Mouse (Mus musculus): ENCODE results near the gene Rassf8. TPM values are rescaled to one million over a fixed set of nuclear protein-coding genes. Genes with fewer than 3 reads are reported as not detected.

The Rassf8 gene
- polyA plus RNA-seq, 1 experiment from 2014 or later = 4.3 TPM

DNA sequence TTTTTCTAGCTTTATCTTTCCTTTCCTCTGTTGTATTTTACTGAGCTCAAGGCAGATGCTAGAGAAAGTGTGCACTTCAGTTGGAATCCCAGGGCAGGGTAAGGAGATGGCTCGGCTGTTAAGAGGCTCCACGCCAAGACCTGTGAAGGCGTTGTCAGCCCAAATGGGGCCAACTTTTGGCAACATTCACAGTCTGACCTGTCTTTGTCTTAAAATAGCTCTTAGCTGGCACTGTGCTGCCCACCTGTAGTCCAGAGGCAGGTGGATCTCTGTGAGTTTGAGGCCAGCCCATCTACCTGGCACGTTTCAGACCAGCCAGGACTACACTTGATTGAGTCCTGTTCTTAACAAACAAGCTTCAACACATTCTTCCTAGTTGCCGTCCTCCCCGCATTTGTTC is 7.9 kb downstream of the Rassf8 start:
- no peak overlapping the region for H3K27ac ChIP-seq
- no peak for ATAC-seq (ENCODE audit: low FRiP score)
- H3K4me1 ChIP-seq (replicated peaks) = peaks cover 7% of the 10 kb centered on the region; the same call in 1 of the 2 replicates
- H3K27me3 ChIP-seq = no peaks in the 10 kb centered on the region
- H3K9ac ChIP-seq = no peak overlapping the region
- H3K4me2 ChIP-seq = no peak overlapping the region
- WGBS = 90% methylated on average over 6 of the region's 6 CpGs
- H3K9me3 ChIP-seq = no peaks in the 10 kb centered on the region
- no peak overlapping the region for H3K4me3 ChIP-seq
- no peaks in the 10 kb centered on the region for H3K36me3 ChIP-seq

DNA sequence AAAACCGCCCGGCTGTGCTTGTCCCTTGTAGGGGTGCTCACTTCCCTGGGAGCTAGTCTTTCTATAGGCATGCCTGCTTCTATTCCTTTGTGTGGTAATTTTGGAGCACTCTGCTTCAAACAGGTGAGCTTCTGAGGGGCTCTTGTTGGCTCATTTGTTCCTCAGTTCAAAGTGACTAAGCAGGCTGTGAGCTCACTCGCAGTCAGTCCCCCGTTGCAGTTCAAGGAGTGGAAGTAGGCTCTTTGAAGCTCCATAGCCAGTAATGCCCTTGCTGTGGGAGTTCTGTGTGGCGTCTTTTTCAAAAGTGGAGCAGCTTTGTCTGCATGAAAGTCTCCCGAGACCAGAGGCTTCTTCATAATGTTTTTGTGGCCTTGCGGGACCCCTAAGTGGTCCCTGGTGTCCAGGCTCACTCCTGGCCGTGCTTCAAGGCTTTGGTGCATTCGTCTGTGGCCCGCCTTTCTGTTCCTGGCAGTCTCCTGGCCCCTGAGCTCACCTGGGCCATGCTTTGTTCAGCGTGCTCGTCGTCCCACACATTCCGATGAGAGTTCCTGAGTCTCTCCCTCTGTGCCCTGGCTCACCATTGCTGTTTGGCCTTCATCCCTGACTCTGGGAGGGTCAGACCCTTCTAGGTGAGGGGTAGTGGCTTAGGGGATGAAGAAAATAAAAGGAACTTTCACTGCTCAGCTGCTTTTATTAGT is 9.5 kb downstream of the Rassf8 start:
- Histone ChIP-seq H3K4me2 (no peak overlapping the region), H3K9me3 (no peaks in the 10 kb centered on the region), H3K27ac (peak overlapping the region; percentile 23; the same call in 1 of the 2 replicates), H3K9ac (no peak overlapping the region), H3K27me3 (no peaks in the 10 kb centered on the region), H3K36me3 (no peaks in the 10 kb centered on the region), H3K4me1 (replicated peaks) (peaks cover 10% of the 10 kb centered on the region; the same call in 1 of the 2 replicates), H3K4me3 (no peak overlapping the region)
- ATAC-seq (ENCODE audit: low FRiP score) = no peak
- WGBS = 81% methylated on average over 14 of the region's 14 CpGs

GRCm38 (mm10) chr6:145756640-145757005 is 10.1 kb downstream of the Rassf8 start:
- H3K4me2 ChIP-seq = no peak overlapping the region
- no peaks in the 10 kb centered on the region for H3K27me3 ChIP-seq
- no peak overlapping the region for H3K9ac ChIP-seq
- WGBS = 82% methylated on average over 6 of the region's 6 CpGs
- no peak overlapping the region for H3K4me3 ChIP-seq
- H3K36me3 ChIP-seq = no peaks in the 10 kb centered on the region
- peaks cover 10% of the 10 kb centered on the region; the same call in 1 of the 2 replicates for H3K4me1 ChIP-seq (replicated peaks)
- H3K27ac ChIP-seq = no peak overlapping the region
- H3K9me3 ChIP-seq = no peaks in the 10 kb centered on the region
- ATAC-seq (ENCODE audit: low FRiP score) = no peak

- ATAC-seq (ENCODE audit: low FRiP score) = no peak
- no peak overlapping the region for H3K27ac ChIP-seq
- peaks cover 10% of the 10 kb centered on the region; the same call in 1 of the 2 replicates for H3K4me1 ChIP-seq (replicated peaks)
- no peaks in the 10 kb centered on the region for H3K36me3 ChIP-seq
- 78% methylated on average over 3 of the region's 3 CpGs for WGBS
- H3K27me3 ChIP-seq = no peaks in the 10 kb centered on the region
- H3K4me2 ChIP-seq = no peak overlapping the region
- no peak overlapping the region for H3K9ac ChIP-seq
- H3K4me3 ChIP-seq = no peak overlapping the region
- H3K9me3 ChIP-seq = no peaks in the 10 kb centered on the region
Observed at GRCm38 (mm10) chr6:145757346-145757745, 10.8 kb downstream of the Rassf8 start.

- Histone ChIP-seq H3K4me3 (no peak overlapping the region), H3K27me3 (no peaks in the 10 kb centered on the region), H3K27ac (no peak overlapping the region), H3K36me3 (no peaks in the 10 kb centered on the region), H3K9ac (no peak overlapping the region), H3K9me3 (no peaks in the 10 kb centered on the region), H3K4me1 (replicated peaks) (peaks cover 10% of the 10 kb centered on the region; the same call in 1 of the 2 replicates), H3K4me2 (no peak overlapping the region)
- ATAC-seq (ENCODE audit: low FRiP score) = no peak
- 87% methylated on average over 10 of the region's 10 CpGs for WGBS
Observed at GRCm38 (mm10) chr6:145758685-145759084, 12.1 kb downstream of the Rassf8 start.

DNA sequence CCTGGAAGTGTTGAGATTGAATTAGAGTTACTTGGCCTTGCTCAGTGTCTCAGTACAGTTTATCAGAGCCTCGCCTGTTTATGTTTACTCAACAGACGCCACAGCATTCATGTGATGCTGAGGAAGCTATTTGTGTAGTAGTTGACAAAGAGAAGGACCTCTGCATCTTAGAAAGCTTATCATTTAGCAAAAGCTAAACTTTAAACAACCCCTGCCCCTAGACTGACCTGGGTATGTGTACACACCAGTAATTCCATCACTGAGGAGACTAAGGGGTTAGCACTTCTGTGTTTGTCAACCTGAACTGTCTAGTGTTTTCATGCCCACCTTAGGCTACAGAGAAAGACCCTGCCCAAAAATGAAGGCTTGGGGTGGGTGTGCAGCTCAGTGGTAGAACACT is 12.9 kb downstream of the Rassf8 start:
- H3K4me3 ChIP-seq = no peak overlapping the region
- H3K9ac ChIP-seq = no peak overlapping the region
- no peaks in the 10 kb centered on the region for H3K27me3 ChIP-seq
- no peak overlapping the region for H3K4me2 ChIP-seq
- WGBS = 91% methylated on average over 2 of the region's 2 CpGs
- H3K27ac ChIP-seq = no peak overlapping the region
- no peaks in the 10 kb centered on the region for H3K36me3 ChIP-seq
- ATAC-seq (ENCODE audit: low FRiP score) = no peak
- H3K4me1 ChIP-seq (replicated peaks) = peaks cover 10% of the 10 kb centered on the region; the same call in 1 of the 2 replicates
- no peaks in the 10 kb centered on the region for H3K9me3 ChIP-seq

- WGBS = 89% methylated on average over 4 of the region's 4 CpGs
- Histone ChIP-seq H3K9me3 (no peaks in the 10 kb centered on the region), H3K4me1 (replicated peaks) (peaks cover 10% of the 10 kb centered on the region; the same call in 1 of the 2 replicates), H3K4me2 (no peak overlapping the region), H3K27ac (no peak overlapping the region), H3K9ac (no peak overlapping the region), H3K36me3 (no peaks in the 10 kb centered on the region), H3K27me3 (no peaks in the 10 kb centered on the region), H3K4me3 (no peak overlapping the region)
- no peak for ATAC-seq (ENCODE audit: low FRiP score)
Observed at GRCm38 (mm10) chr6:145760246-145761016, 13.9 kb downstream of the Rassf8 start.

DNA sequence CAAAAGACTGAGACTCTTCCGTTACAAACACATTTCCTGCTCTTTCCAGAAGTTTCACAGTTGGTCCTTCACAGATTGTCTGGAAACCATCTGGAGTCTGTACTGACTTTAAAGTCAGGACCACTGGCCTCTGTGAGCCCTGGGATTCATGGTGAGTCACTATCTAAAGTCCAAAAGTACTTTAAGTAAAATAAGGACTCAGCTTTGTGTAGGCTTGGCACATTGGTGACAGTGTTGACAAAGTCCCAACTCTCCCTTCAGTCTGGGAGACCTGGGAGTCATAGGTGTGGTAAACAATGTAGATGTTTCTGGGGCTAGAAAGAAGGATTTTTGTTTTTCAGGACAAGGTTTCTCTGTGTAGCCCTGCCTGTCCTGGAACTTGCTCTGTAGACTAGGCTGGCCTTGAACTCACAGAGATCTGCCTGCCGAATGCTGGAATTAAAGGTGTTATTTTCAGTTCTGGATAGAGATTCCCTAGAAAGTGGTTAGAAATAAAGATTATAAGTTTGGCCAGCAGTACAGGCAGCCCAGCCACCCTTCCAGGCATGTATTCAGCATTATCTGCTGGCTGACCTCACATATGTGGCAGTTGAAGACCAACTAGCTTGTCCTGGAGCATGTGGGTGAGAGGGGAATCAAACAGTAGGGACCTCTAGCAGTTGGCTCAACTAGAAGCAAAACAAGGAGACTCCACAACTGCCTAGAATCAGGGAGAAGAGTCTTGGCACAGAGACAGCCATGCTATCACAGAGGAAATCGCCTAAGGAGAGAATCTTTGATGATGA is 14.8 kb downstream of the Rassf8 start:
- Histone ChIP-seq H3K36me3 (no peaks in the 10 kb centered on the region), H3K4me1 (replicated peaks) (peaks cover 7% of the 10 kb centered on the region; the same call in 1 of the 2 replicates), H3K9ac (no peak overlapping the region), H3K4me3 (no peak overlapping the region), H3K27me3 (no peaks in the 10 kb centered on the region), H3K4me2 (no peak overlapping the region), H3K9me3 (no peaks in the 10 kb centered on the region), H3K27ac (no peak overlapping the region)
- no peak for ATAC-seq (ENCODE audit: low FRiP score)
- WGBS = 92% methylated on average over 3 of the region's 3 CpGs

GRCm38 (mm10) chr6:145762016-145762415 is 15.5 kb downstream of the Rassf8 start:
- Histone ChIP-seq H3K27me3 (no peaks in the 10 kb centered on the region), H3K4me2 (no peak overlapping the region), H3K9me3 (no peaks in the 10 kb centered on the region), H3K36me3 (no peaks in the 10 kb centered on the region), H3K4me1 (replicated peaks) (peaks cover 4% of the 10 kb centered on the region; the same call in 1 of the 2 replicates), H3K27ac (no peak overlapping the region), H3K4me3 (no peak overlapping the region), H3K9ac (no peak overlapping the region)
- 95% methylated on average over 3 of the region's 3 CpGs for WGBS
- no peak for ATAC-seq (ENCODE audit: low FRiP score)

DNA sequence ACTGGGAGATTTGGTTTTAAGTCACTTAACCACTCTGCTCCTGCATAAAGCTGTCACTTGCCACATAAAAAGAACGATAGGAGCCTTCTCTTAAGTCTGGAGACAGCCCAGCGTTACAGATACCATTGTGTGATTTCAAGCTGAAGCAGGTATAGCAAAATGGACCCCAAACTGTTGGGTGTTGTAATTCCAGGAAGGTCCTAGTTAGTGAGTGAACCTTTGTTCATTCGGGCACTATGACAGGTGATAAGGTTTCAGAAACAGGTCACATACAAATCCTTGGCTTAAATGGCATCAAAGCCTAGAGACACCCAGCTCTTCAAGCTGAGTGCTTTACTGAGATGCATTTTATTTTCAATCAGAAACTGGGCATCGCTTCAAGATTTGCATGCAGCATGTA is 16.5 kb downstream of the Rassf8 start:
- 94% methylated on average over 4 of the region's 4 CpGs for WGBS
- H3K4me1 ChIP-seq (replicated peaks) = peaks cover 8% of the 10 kb centered on the region; the same call in 1 of the 2 replicates
- no peak for ATAC-seq (ENCODE audit: low FRiP score)
- H3K36me3 ChIP-seq = no peaks in the 10 kb centered on the region
- no peak overlapping the region for H3K4me3 ChIP-seq
- no peaks in the 10 kb centered on the region for H3K27me3 ChIP-seq
- H3K27ac ChIP-seq = no peak overlapping the region
- no peak overlapping the region for H3K4me2 ChIP-seq
- H3K9ac ChIP-seq = no peak overlapping the region
- H3K9me3 ChIP-seq = no peaks in the 10 kb centered on the region

GRCm38 (mm10) chr6:145765011-145765410 is 18.5 kb downstream of the Rassf8 start:
- Histone ChIP-seq H3K4me2 (no peak overlapping the region), H3K36me3 (no peaks in the 10 kb centered on the region), H3K27ac (no peak overlapping the region), H3K27me3 (no peaks in the 10 kb centered on the region), H3K4me1 (replicated peaks) (peaks cover 16% of the 10 kb centered on the region; the same call in 1 of the 2 replicates), H3K9ac (no peak overlapping the region), H3K9me3 (no peaks in the 10 kb centered on the region), H3K4me3 (no peak overlapping the region)
- 75% methylated on average over 7 of the region's 7 CpGs for WGBS
- no peak for ATAC-seq (ENCODE audit: low FRiP score)

DNA sequence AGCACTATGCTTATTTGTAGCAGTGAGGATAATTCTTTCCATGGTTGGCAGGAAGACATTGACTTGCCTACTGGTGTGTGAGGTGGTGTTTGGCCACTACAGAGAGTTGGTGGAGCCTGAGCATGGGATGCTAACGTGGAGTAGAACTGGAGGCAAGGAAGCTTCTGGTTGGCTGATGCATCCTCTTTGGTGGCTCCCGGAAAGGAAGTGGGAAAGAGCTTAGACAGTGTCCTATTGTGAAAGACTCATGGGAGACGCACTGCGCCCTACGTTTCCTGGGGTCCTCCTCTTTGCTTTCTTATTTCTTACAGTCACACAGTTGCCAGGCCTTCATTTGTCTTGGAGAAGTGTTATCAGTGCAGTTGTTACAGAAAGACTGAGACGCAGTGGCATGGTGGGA is 20.4 kb downstream of the Rassf8 start:
- Histone ChIP-seq H3K4me2 (no peak overlapping the region), H3K27me3 (no peaks in the 10 kb centered on the region), H3K9me3 (no peaks in the 10 kb centered on the region), H3K27ac (no peak overlapping the region), H3K36me3 (no peaks in the 10 kb centered on the region), H3K4me1 (replicated peaks) (peaks cover 15% of the 10 kb centered on the region; the same call in 1 of the 2 replicates), H3K9ac (no peak overlapping the region), H3K4me3 (no peak overlapping the region)
- WGBS = 88% methylated on average over 6 of the region's 6 CpGs
- no peak for ATAC-seq (ENCODE audit: low FRiP score)
